Mouse (Mus musculus) gastrocnemius, postnatal 25 days (tissue): ENCODE data around the gene Catsperz. TPM values are rescaled to one million over a fixed set of nuclear protein-coding genes. Genes with fewer than 3 reads are reported as not detected.
"Not testable (repeated sequence)": the region's sequence is repeated elsewhere in the genome, so short reads cannot be mapped to it uniquely, and the experiment has no call there.

Source experiments
- DNase-seq: peaks from one replicate; pipeline ENCODE4 v3.0.0; 2022
- microRNA-seq, 2 experiments: library from miRNA; unstranded; fragments of <30 nt; microRNA quantifications; one replicate each; pipeline ENCODE4 v1.2.0; 2021; ENCODE audit warnings: borderline replicate concordance in 2 of 2
- total RNA-seq, 2 experiments: library from RNA; stranded (reverse); gene quantifications; 1 replicate in 1 of 2; 2 replicates in 1 of 2; pipeline ENCODE4 v1.2.3; 2021

The Catsperz gene
- total RNA-seq, 2 experiments from 2014 or later: not detected

DNA sequence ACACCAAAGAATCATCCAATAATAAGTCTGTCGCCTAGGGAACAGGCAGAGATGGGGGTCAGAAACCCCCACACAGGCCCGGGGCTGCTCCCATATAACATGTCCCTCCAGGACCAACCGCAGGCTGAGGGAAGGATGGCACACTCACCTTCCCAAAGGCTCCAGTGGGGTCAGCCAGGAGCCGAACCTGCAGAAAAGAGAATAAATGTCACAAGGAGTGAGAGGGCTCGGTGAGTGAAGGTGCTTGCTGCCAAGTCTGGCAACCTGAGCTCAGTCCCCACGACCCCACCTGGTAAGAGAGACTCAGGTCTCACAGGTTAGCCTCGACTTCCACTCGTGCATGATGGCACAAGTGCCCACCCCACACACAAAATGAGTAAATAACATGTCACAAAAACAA is 18.1 kb downstream of the Catsperz start:
- DNase-seq: no peak

DNA sequence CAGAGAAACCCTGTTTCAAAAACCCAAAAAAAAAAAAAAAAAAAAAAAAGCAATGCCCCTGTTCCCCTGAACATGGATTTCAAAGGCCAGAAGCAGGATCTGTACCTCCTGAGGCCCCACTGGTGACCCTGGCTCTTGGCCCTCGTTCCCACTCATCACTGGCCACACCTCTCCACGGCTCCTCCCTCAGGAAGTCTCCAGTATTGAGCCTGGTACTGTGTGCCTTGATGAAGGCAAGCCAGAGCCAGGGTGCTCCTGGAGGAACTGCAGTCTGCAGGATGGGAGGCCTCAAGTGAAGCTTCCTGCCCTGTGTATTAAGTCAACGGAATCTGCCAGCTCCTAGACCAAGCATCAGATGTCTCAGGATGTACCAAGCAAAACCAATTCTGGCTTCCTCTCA is 19.0 kb downstream of the Catsperz start:
- DNase-seq: no peak

DNA sequence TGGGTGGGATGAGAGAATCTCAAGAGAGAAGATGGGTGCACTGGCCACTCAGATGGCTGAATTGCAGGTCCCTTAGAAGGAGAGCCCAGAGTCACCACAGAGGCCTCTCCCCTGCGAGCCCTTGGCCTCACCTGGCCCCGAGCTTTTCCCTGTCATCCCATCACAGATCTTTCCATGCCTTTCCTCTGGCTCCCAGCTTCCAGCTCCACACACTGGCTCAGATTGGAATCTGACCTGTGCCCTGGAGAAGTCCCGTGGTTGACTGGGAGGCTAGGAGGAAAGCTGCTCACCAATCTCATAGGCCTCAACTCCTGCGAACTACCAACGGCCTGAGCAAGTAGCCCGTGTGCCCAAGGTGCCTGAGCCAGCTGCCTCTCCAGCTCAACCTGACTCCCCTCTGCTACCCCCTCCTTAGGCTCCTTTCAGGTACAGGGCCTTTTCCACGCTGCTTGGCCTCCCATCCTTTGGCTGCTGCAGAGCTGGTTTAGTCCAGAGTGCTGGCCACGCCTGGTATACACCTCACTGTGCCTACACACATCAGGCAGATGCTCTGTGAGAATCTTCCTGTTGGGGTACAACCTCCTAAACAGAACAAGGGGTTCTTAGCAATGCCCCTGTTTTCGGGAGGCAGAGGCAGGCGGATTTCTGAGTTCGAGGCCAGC is 19.6 kb downstream of the Catsperz start:
- no peak for DNase-seq

DNA sequence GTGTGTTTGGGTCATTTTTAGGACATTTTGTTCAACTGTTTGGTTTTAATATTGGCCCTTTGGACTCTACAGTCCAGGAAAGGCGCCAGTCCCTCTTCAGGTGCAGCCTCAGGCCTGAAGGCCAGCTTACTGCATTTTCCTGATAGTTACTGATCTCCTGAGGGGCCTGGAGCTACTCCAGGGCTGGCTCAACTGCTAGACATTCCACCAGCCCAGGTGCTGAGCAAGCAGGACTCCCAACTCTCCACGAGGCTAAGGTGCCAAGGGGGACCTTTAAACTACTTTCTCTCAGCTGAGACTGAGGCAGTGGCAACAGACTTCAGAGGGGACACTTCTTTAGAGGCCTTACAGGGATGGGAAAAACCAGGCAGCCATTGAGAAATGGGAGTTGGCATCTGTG is 20.3 kb downstream of the Catsperz start:
- DNase-seq: no peak

DNA sequence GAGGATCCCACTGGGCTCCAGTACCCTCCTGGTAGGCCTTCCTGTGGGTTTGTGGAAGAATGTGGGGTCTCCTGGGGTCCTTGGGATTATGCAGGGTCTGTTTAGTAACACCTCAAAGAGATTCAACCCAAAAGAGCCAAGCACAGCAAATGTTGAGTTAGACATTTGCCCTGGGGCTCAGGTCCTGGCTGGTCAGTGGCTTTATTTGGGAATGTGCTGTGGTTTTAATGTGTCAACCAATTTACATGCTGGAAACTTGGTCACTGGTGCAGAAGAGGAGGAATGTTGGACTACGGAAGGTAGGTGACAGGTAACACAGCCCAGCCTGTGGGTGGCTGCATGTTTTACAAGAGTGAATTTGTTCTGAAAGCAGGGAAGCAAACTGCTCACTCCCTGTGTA is 22.1 kb downstream of the Catsperz start:
- no peak for DNase-seq

DNA sequence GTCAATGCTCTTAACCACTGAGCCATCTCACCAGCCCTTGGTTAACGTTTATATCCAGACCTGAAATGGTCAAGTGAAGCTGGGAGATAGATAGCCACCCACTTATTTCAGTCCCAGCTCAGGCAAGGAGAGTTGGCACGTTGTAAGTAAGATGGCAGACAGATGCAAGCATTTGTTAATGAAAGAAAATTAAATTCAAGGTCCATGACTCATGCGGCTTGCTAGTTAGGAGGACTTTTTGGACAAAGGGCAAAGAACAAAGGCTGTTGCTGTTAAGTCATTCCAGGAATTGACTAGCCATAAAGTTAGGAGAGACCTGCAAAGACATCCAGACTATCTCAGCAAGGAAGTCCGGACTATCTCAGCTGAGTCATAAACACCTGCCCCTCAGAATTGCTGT is 25.5 kb downstream of the Catsperz start:
- DNase-seq: no peak

DNA sequence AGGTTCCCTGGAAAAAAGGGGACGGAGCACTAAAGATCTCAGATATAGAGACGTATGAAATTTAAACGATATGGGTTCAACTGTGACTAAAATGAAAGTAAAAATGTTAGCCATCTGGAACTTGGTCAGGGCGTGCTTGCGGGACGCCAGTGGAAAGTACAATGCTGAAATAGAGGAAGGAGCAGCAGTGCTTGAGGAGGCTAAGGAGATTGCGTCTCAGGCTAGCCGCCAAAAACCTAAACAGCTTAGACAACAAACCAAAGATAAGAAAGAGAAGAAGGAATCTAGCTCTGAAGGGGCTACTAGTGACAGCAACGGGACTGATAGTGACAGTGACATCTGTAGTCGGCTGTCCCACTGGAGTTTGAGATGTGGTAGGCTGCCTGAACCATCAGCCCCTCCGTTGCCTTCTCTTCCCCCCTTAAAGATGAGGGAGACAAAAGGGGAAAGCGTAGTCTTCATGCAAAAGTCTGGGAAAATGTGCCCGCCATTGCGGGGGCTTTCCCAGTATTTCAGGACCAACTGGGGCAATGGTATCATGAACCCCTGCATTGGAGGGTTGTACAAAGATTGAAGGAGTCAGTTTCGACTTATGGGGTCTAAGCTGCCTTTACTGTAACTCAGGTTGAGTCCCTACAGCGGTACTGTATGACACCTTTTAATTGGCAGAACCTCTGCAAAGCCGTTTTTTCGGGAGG is 29.4 kb downstream of the Catsperz start:
- DNase-seq: not testable (repeated sequence)

DNA sequence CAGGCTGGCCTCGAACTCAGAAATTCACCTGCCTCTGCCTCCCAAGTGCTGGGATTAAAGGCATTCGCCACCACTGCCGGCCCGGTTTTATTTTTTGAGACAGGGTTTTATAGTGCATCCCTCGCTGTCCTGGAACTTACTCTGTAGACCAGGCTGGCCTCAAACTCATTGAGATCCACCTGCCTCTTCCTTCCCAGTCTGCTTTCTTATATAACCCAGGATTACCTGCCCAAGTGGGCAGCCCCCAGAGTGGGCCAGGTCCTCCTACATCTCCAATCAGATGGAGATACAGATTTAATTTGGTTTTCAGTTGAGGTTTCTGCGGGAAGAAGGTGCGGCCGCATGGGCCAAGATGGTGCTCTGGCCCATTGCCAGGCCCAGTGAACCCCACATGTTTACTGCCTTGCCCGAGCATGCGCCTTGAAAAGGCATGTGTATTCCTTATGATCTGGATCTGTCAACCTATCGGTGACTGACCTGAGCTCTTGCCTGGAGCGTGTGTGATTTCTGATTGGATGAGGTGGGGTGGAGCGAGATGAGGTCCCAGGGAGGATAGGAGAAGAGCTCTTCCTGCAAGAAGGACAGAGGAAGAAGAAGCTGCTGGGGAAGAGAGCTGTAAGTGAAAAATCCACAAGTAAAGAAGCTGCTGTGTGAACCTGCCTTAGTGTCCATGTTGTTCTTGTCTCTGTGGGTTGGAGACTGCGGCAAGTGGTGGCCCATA is 31.3 kb downstream of the Catsperz start:
- no peak for DNase-seq

DNA sequence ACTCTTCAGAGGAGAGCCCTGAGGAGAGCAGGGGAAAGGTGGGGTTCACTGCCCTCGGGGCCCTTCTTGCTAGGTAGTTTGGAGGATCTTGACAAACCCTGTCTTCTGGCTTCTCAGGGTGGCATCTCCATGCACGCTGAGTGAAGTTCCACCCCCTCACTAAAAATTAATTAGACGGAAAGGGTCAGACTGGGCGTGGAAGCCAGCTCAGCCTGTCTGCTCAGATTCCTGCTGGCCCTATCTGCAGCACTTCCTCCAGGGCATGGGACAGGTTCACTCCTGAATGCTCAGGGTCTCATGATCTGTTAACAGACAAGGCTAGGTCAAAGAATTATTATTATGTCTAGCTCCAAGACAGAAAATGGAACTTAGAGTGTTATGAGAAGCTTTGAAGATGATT is 32.7 kb downstream of the Catsperz start:
- DNase-seq: no peak

DNA sequence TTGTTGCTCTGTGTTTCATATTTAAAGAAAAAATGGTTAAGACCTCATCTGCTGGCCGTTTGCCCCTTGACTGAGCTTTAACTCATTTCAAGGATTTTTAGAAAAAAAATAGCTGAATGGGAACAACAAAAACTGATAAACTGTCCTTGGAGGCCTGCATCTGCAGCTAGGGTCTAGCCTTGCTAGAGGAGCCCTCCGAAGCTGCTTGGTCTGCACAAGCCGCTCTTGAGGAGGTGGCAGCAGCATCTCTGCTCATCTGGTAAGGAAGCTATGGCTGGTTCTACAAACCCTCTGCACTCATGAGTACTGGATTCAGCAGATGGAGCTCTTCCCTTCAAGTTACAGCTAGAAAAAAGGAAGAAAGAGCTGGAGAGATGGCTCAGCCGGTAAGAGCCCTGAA is 47.2 kb downstream of the Catsperz start:
- no peak for DNase-seq

DNA sequence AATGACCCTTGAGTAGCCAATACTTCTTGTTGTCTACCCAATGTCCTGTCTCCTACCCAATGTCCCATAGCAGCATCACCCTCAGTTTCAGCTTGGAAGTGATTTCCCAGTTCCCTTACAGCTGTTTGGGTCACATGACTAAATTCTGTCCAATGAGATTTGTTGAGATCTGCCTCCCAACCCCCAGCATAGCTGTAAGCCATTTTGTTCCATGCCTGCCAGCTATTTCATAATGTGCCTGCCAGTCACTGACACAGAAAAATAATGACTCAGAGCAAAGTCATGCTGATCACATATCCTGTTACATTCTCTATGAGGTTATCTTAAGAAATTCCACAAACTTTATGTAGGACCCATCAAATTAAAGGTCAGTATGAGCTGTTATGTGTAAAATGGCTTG is 48.4 kb downstream of the Catsperz start:
- DNase-seq: no peak

DNA sequence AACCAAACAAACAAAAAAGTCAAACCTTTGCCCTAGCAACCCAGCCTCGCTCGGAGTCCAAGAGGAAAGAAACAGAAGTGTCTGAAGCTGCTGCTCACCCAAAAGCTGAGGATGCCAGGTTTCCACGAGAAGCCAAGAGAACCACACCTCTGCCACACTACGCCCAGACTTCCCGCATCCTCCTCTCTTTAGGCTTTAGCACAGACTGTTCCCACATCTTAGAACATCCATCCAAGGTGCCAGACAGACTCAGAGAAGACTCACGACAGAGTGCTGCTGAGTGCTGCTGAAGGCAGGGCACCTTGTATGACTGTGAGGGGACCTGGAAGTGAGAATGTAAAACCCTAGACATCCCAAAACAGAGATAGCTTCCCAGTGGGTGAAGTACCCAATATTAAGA is 49.3 kb downstream of the Catsperz start:
- DNase-seq: no peak

DNA sequence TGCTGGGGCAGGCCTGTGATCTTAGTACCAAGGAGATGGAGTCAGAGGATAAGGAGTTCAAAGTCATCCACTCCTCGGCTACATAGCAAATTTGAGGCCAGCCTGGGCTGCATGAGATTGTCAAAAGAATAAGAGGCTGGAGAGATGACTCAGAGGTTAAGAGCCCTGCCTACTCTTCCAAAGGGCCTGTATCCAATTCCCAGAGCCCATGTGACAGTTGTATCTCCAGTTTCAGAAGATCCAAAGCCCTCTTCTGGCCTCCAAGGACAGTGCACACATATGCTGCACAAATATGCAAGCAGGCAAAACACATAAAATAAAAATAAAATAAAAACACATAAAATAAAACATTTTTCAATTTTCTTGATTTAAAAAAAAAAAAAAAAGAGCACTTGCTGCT is 50.9 kb downstream of the Catsperz start:
- no peak for DNase-seq

DNA sequence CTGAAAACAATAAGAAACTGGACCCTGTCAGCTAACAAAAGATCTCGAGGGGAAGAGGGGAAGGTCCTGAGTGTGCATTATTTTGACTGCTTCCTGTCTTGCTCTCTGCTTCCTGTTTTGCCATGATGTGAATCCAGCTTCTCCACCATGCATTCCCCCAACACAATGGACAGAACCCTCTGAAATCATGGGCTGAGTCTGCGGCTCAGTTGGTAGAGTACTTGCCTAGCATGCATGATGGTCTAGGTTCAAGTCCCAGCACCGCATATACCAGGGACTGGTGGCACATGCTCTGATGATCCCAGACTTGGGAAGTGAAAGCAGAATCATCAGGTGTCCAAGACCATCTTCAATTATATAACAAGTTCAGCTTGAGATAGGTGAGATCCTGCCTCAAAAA is 52.5 kb downstream of the Catsperz start:
- DNase-seq: no peak

Small RNA genes within 50 kb of the gene (microRNA-seq; reads per million reads assigned to microRNA genes)
- gene Mir6990: 3.4 to 3.7 reads per million in 2 experiments

Other genes starting within 250 kb of the Catsperz start
- gene Rps6ka4, start 84.7 kb downstream of the Catsperz start, total RNA-seq: 1 to 10 TPM; 6.7 to 7.2 TPM
- gene Ccdc88b, start 67.2 kb downstream of the Catsperz start, total RNA-seq: under 1 TPM; 0.40 to 0.41 TPM
- gene Trmt112, start 15.7 kb downstream of the Catsperz start, total RNA-seq: 10 to 100 TPM; 28.8 to 32.2 TPM
- gene Prdx5, start 15.3 kb downstream of the Catsperz start, total RNA-seq: 100 to 1,000 TPM; 212 to 215 TPM
- gene Esrra, start 3.6 kb downstream of the Catsperz start, total RNA-seq: 10 to 100 TPM; 86.8 to 89.5 TPM
- gene Kcnk4, start 9.1 kb upstream of the Catsperz start, total RNA-seq: not detected
- 10 to 100 TPM; 11.5 to 14.3 TPM for gene Bad, start 16.5 kb upstream of the Catsperz start, total RNA-seq
- 10 to 100 TPM in 1 of 2 experiments, 1 to 10 TPM in 1; 9.5 to 10.9 TPM for gene Gpr137, start 17.1 kb upstream of the Catsperz start, total RNA-seq
- gene Ppp1r14b, start 49.6 kb upstream of the Catsperz start, total RNA-seq: 100 to 1,000 TPM; 113 to 131 TPM
- 10 to 100 TPM in 1 of 2 experiments, 1 to 10 TPM in 1; 9.8 to 10.4 TPM for gene Plcb3, start 51.1 kb upstream of the Catsperz start, total RNA-seq
- 10 to 100 TPM in 1 of 2 experiments, 1 to 10 TPM in 1; 7.9 to 12.4 TPM for gene Fkbp2, start 55.1 kb upstream of the Catsperz start, total RNA-seq
- gene Vegfb, start 62.3 kb upstream of the Catsperz start, total RNA-seq: 100 to 1,000 TPM; 143 to 156 TPM
- 10 to 100 TPM; 31.3 to 32.9 TPM for gene Dnajc4, start 67.2 kb upstream of the Catsperz start, total RNA-seq
- 10 to 100 TPM; 15.6 to 17.2 TPM for gene Nudt22, start 70.7 kb upstream of the Catsperz start, total RNA-seq
- gene Trpt1, start 70.8 kb upstream of the Catsperz start, total RNA-seq: 10 to 100 TPM; 21.5 to 24.5 TPM
- gene Fermt3, start 94.1 kb upstream of the Catsperz start, total RNA-seq: 1 to 10 TPM in 1 of 2 experiments, under 1 TPM in 1; 0.84 to 1.2 TPM
- 10 to 100 TPM; 86.5 to 95.6 TPM for gene Stip1, start 114.6 kb upstream of the Catsperz start, total RNA-seq
- gene Macrod1, start 131.4 kb upstream of the Catsperz start, total RNA-seq: 100 to 1,000 TPM; 227 to 252 TPM
- under 1 TPM; 0.31 to 0.35 TPM for gene Flrt1, start 180.3 kb upstream of the Catsperz start, total RNA-seq